Mouse (Mus musculus) C2C12 (cell line): ENCODE results near the gene Nrxn1.

Experiments
- CTCF ChIP-seq: IDR thresholded peaks from one replicate; pipeline ENCODE4 v1.5.1; 2011; ENCODE audit not compliant: control insufficient read depth, insufficient read depth, insufficient read length
- FOSL1 ChIP-seq: IDR thresholded peaks from one replicate; pipeline ENCODE4 v1.8.0; 2011; ENCODE audit warnings: mild to moderate bottlenecking, low read length; ENCODE audit not compliant: poor library complexity, insufficient read depth, severe bottlenecking
- MAX ChIP-seq: IDR thresholded peaks from one replicate; pipeline ENCODE4 v1.6.1; 2011; ENCODE audit warnings: mild to moderate bottlenecking, control low read depth
- MYOD1 ChIP-seq: IDR thresholded peaks from one replicate; pipeline ENCODE4 v1.6.1; 2011; ENCODE audit warnings: low read depth; ENCODE audit not compliant: control insufficient read depth, insufficient read length
- USF1 ChIP-seq: IDR thresholded peaks from one replicate; pipeline ENCODE4 v1.6.1; 2011; ENCODE audit warnings: low read depth, mild to moderate bottlenecking, control low read depth, moderate library complexity

DNA sequence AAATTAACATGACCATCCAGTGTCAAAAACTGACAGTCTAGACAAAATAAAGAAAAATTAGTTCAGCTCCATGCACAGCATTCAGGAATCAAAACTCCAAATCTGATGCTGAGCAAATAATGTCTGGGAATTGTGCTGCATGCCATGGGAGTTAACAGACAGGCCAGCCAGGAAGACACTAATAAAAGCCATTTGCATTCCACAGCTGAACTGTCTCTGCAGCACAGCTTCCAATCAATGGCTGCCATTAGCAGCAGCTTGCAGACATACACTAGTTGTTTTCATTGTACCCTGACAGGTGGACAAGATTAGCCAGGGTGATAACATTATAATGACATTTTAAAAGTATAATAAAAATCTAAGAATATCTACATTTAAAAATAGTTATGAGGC, 255.9 kb downstream of the Nrxn1 start:
- TF ChIP-seq MYOD1, result no peak
- no peak for TF ChIP-seq CTCF
- no peak for TF ChIP-seq FOSL1
- TF ChIP-seq USF1, result no peak
- TF ChIP-seq MAX, result no peak
